Mouse (Mus musculus) kidney, embryonic 14.5 days (tissue): ENCODE results near the gene Gorasp2. TPM values are rescaled to one million over a fixed set of nuclear protein-coding genes. Genes with fewer than 3 reads are reported as not detected.

Source experiments
- ATAC-seq: fragments of 200-750 bp; cut with Nextera tagmentation; 2 replicates; pipeline ENCODE4 v1.8.0; 2017; ENCODE audit warnings: moderate number of reproducible peaks, mild to moderate bottlenecking, moderate TSS enrichment, moderate library complexity; ENCODE audit not compliant: low FRiP score, low TSS enrichment
- H3K27ac ChIP-seq: fragments of 300-500 bp; sonication (generic); 2 replicates; pipeline ENCODE4 v1.5.1; 2014; ENCODE audit warnings: low read depth, mild to moderate bottlenecking, low read length, moderate library complexity, mixed read lengths
- H3K27me3 ChIP-seq: fragments of 300-500 bp; sonication (generic); 2 replicates; pipeline ENCODE4 v1.6.1; 2014; ENCODE audit warnings: mild to moderate bottlenecking, low read length; ENCODE audit not compliant: control insufficient read depth, insufficient read depth
- H3K36me3 ChIP-seq: fragments of 300-500 bp; sonication (generic); 2 replicates; pipeline ENCODE4 v1.6.1; 2014; ENCODE audit warnings: low read length, mixed read lengths; ENCODE audit not compliant: control insufficient read depth, insufficient read depth
- H3K4me1 ChIP-seq: fragments of 300-500 bp; sonication (generic); 2 replicates; pipeline ENCODE4 v1.6.1; 2014; ENCODE audit warnings: low read length, mixed read lengths; ENCODE audit not compliant: control insufficient read depth, insufficient read depth
- H3K4me2 ChIP-seq: fragments of 300-500 bp; sonication (generic); replicated peaks from 2 replicates; pipeline ENCODE4 v1.6.1; 2014; ENCODE audit warnings: low read depth, mild to moderate bottlenecking, low read length
- H3K4me3 ChIP-seq: fragments of 300-500 bp; sonication (generic); 2 replicates; pipeline ENCODE4 v1.5.1; 2014; ENCODE audit warnings: mild to moderate bottlenecking, low read length
- H3K9ac ChIP-seq: fragments of 300-500 bp; sonication (generic); 2 replicates; pipeline ENCODE4 v1.6.1; 2014; ENCODE audit warnings: low read depth, mild to moderate bottlenecking, low read length, moderate library complexity
- H3K9me3 ChIP-seq: fragments of 300-500 bp; sonication (generic); 2 replicates; pipeline ENCODE4 v1.6.1; 2016; ENCODE audit warnings: low read length; ENCODE audit not compliant: control insufficient read depth
- WGBS: fragments of 180-500 bp; shearing (Covaris S2); extraction: QIAGEN DNeasy Blood & Tissue Kit; methylation state at CpG from one replicate; pipeline ENCODE4 v1.1.7; 2014; 5-methylcytosine and 5-hydroxymethylcytosine counted together
- polyA plus RNA-seq: library from polyadenylated mRNA; unstranded; fragments of >200 nt; fragmentation: Nextera tagmentation; extraction: Ambion mirVana; gene quantifications from 2 replicates; pipeline ENCODE4 v1.2.1, GENCODE M21; 2014

The Gorasp2 gene
- 131 and 185 TPM in 2 replicates for polyA plus RNA-seq

- 2% methylated on average over 64 of the region's 64 CpGs for WGBS
- Histone ChIP-seq H3K9me3 (no peaks in the 10 kb centered on the region), H3K36me3 (no peaks in the 10 kb centered on the region), H3K4me2 (peak within 1 kb of the TSS; percentile 73), H3K4me1 (peaks cover 13% of the 10 kb centered on the region), H3K4me3 (peak within 1 kb of the TSS; percentile 95), H3K9ac (peak within 1 kb of the TSS; percentile 95), H3K27ac (peak within 1 kb of the TSS; percentile 86), H3K27me3 (no peaks in the 10 kb centered on the region)
- peak; percentile 96 for ATAC-seq
These were observed at the start of gene Gorasp2 for GRCm38 (mm10) chr2:70660887-70661714. Gene Gorasp2 (plus strand): TSS chr2:70661576.

DNA sequence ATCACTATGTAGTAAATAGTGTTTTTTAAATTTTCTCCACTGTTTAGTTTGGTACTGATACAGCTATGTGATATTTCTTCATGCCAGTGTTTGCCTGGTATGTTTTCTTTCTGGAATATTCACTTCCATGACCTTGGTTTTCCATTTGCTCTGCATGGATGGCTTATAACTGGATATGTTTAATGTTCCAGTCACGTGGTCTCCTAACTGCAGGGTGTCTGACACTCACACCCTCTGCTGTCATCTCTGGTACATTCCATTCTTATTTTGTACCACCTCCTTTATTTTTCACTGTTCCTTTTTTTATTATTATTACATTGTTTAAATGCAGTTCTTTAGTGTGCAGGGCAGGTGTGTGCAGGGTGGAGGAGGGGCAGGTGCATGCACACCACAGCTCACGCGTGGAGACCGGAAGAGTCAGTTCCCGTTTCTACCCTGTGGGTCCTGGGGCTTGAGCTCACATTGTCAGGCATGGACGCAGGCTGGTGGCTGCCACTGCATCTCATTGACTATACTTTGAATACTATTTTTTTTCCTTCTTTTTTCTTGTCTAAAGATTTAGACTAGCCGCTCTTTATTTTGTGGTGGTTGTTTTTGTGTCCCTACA is 46.5 kb upstream of the Gorasp2 start:
- WGBS, result 80% methylated on average over 7 of the region's 7 CpGs
- no peaks in the 10 kb centered on the region for H3K9me3 ChIP-seq
- H3K27ac ChIP-seq, result no peak overlapping the region
- no peak for ATAC-seq
- H3K36me3 ChIP-seq, result no peaks in the 10 kb centered on the region
- no peak overlapping the region for H3K4me3 ChIP-seq
- no peaks in the 10 kb centered on the region for H3K27me3 ChIP-seq
- H3K4me1 ChIP-seq, result no peaks in the 10 kb centered on the region
- H3K4me2 ChIP-seq, result no peak overlapping the region
- no peak overlapping the region for H3K9ac ChIP-seq

DNA sequence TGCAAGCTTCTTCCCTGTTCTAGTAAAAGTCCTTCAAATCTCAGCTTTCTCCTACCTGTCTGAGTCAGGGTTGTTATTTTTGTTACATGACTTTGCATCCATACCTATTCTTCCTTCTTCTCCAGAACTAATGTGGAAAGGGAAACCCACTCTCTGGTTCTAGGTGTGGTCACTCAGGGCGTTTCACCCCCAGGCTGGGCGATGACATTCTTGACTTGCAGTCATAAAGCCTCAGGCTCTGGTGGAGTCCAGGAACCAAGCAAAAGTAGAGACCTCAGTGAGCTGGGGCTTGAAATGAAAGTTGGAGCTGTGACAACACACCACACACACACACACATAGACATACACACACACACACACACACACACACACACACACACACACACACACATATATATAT is 45.3 kb upstream of the Gorasp2 start:
- Histone ChIP-seq H3K4me2 (no peak overlapping the region), H3K9me3 (no peaks in the 10 kb centered on the region), H3K4me1 (no peaks in the 10 kb centered on the region), H3K27ac (no peak overlapping the region), H3K9ac (no peak overlapping the region), H3K36me3 (no peaks in the 10 kb centered on the region), H3K27me3 (no peaks in the 10 kb centered on the region), H3K4me3 (no peak overlapping the region)
- no peak for ATAC-seq
- 72% methylated on average over 2 of the region's 2 CpGs for WGBS

- no peak overlapping the region for H3K4me3 ChIP-seq
- no peak for ATAC-seq
- WGBS, result 72% methylated on average over 3 of the region's 3 CpGs
- no peak overlapping the region for H3K4me2 ChIP-seq
- H3K9ac ChIP-seq, result no peak overlapping the region
- H3K36me3 ChIP-seq, result no peaks in the 10 kb centered on the region
- no peaks in the 10 kb centered on the region for H3K4me1 ChIP-seq
- H3K9me3 ChIP-seq, result no peaks in the 10 kb centered on the region
- H3K27ac ChIP-seq, result no peak overlapping the region
- H3K27me3 ChIP-seq, result no peaks in the 10 kb centered on the region
These were observed 44.8 kb upstream of the Gorasp2 start for GRCm38 (mm10) chr2:70616617-70617016.

- Histone ChIP-seq H3K36me3 (no peaks in the 10 kb centered on the region), H3K27me3 (no peaks in the 10 kb centered on the region), H3K4me2 (no peak overlapping the region), H3K9ac (no peak overlapping the region), H3K9me3 (no peaks in the 10 kb centered on the region), H3K4me3 (no peak overlapping the region), H3K27ac (no peak overlapping the region), H3K4me1 (no peaks in the 10 kb centered on the region)
- WGBS, result 78% methylated on average over 6 of the region's 6 CpGs
- ATAC-seq, result no peak
These were observed 42.0 kb upstream of the Gorasp2 start for GRCm38 (mm10) chr2:70619232-70619835.

DNA sequence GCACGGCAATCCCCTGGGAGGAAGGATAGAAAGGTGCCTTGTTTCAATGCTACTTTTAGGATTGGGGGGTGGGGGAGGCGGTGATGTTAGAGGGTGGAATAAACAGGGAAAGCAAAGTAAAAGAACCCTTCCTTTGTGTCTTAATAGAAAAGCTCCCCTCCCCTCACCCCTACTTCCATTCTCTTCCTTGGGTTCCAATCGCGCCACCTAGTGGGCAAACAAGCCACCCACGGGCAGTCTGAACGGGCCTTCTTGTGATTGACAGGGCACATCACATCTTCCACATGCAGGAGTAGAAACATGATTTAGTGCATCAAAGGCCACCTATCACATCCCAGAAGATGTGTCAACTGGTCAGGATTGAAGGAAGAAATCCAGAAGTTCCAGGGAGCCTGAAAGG is 41.2 kb upstream of the Gorasp2 start:
- WGBS, result 28% methylated on average over 6 of the region's 6 CpGs
- Histone ChIP-seq H3K36me3 (no peaks in the 10 kb centered on the region), H3K4me3 (no peak overlapping the region), H3K4me2 (no peak overlapping the region), H3K4me1 (no peaks in the 10 kb centered on the region), H3K9ac (no peak overlapping the region), H3K9me3 (no peaks in the 10 kb centered on the region), H3K27ac (no peak overlapping the region), H3K27me3 (no peaks in the 10 kb centered on the region)
- no peak for ATAC-seq

- H3K4me1 ChIP-seq, result no peaks in the 10 kb centered on the region
- no peak for ATAC-seq
- no peak overlapping the region for H3K27ac ChIP-seq
- WGBS, result 67% methylated on average over 4 of the region's 4 CpGs
- H3K36me3 ChIP-seq, result no peaks in the 10 kb centered on the region
- no peak overlapping the region for H3K4me3 ChIP-seq
- H3K4me2 ChIP-seq, result no peak overlapping the region
- 0 out of 2 replicates have a peak, but pooled peaks cover 2% of the 10 kb centered on the region for H3K9me3 ChIP-seq
- no peak overlapping the region for H3K9ac ChIP-seq
- H3K27me3 ChIP-seq, result no peaks in the 10 kb centered on the region
These were observed 39.1 kb upstream of the Gorasp2 start for GRCm38 (mm10) chr2:70622244-70622643.

- no peak overlapping the region for H3K9ac ChIP-seq
- no peak overlapping the region for H3K4me3 ChIP-seq
- WGBS, result 60% methylated on average over 7 of the region's 7 CpGs
- H3K27me3 ChIP-seq, result no peaks in the 10 kb centered on the region
- H3K4me2 ChIP-seq, result no peak overlapping the region
- H3K27ac ChIP-seq, result no peak overlapping the region
- H3K9me3 ChIP-seq, result 0 out of 2 replicates have a peak, but pooled peaks cover 3% of the 10 kb centered on the region
- peaks cover 8% of the 10 kb centered on the region; the same call in 1 of the 2 replicates for H3K4me1 ChIP-seq
- ATAC-seq, result no peak
- H3K36me3 ChIP-seq, result no peaks in the 10 kb centered on the region
These were observed 35.6 kb upstream of the Gorasp2 start for GRCm38 (mm10) chr2:70625761-70626160.

- Histone ChIP-seq H3K36me3 (no peaks in the 10 kb centered on the region), H3K9ac (no peak overlapping the region), H3K9me3 (0 out of 2 replicates have a peak, but pooled peaks cover 3% of the 10 kb centered on the region), H3K4me2 (no peak overlapping the region), H3K27me3 (no peaks in the 10 kb centered on the region), H3K4me1 (peaks cover 8% of the 10 kb centered on the region; the same call in 1 of the 2 replicates), H3K4me3 (no peak overlapping the region), H3K27ac (no peak overlapping the region)
- WGBS, result 83% methylated on average over 12 of the region's 12 CpGs
- no peak for ATAC-seq
These were observed 33.0 kb upstream of the Gorasp2 start for GRCm38 (mm10) chr2:70628397-70628796.
